Mouse (Mus musculus): ENCODE results near the gene Gmeb2. TPM values are rescaled to one million over a fixed set of nuclear protein-coding genes. Genes with fewer than 3 reads are reported as not detected.

Gmeb2 gene
- total and polyA plus RNA-seq, 2 experiments from 2014 or later = 8.6 to 16.0 TPM

DNA sequence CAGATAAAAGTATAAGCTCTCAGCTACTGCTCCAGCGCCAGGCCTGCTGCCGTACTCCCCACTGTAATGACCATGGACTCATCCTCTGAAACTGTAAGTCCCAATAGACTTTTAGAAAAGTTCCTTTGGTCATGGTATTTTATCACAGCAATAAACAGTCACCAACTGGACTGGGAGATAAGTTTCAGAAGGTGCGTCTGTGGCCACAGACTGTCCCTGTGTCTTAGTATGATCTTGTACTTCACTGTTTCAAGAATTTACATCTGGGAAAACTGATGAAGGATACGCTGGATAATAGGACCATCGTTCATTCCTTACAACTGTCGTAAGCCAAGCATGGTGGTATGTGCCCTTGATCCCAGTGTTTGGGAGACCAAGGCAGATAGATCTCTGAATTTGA lies 71.8 kb downstream of the Gmeb2 start:
- DNase-seq (ENCODE audit: low spot score) = no peak
- H3K9me3 ChIP-seq (ENCODE audit: low read length) = no peaks in the 10 kb centered on the region
- no peak overlapping the region for H3K9ac ChIP-seq (replicated peaks; ENCODE audit: low read length, poor library complexity, severe bottlenecking)
- H3K27me3 ChIP-seq (ENCODE audit: insufficient read depth, low read length) = peaks cover 26% of the 10 kb centered on the region
- WGBS = 92% methylated on average over 6 of the region's 6 CpGs
- no peak overlapping the region for H3K27ac ChIP-seq (ENCODE audit: low read depth, low read length)
- no peak for ATAC-seq (ENCODE audit: low FRiP score)
- H3K4me3 ChIP-seq (ENCODE audit: low read depth, low read length) = no peak overlapping the region
- no peak overlapping the region for H3K4me2 ChIP-seq (ENCODE audit: low read depth, low read length, poor library complexity, severe bottlenecking)
- H3K4me1 ChIP-seq (ENCODE audit: insufficient read depth, low read length) = peaks cover 9% of the 10 kb centered on the region
- TF ChIP-seq CTCF (IDR thresholded peaks at IDR 0.05) = no peak
- H3K36me3 ChIP-seq (ENCODE audit: insufficient read depth, low read length) = no peaks in the 10 kb centered on the region

DNA sequence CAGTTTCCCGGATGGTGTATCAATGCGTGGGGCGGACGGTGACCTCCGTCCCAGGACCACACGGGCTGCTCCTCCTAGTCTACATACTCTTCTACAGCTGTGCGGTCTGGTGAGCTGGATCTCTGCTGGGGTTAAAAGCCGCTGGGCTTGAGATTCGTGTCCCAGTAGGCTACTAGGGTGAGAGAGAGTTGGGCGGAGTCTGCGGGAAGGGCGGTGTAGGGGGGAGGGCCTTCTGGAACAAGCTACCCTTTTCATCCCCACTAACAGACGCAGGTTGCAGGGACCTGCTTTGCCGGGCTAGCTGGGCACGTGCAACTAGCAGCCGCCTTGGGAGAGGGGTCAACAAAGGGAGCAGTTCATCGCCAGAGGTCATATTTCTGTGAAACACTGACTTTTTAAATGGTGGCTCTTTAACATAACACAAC lies 74.8 kb downstream of the Gmeb2 start, which contains the start of gene Srms:
Gene Srms (minus strand): TSS at position 165 of the 425 bp plus-strand sequence.
- DNase-seq (ENCODE audit: low spot score) = no peak
- H3K9ac ChIP-seq (replicated peaks; ENCODE audit: low read length, poor library complexity, severe bottlenecking) = 0 out of 2 replicates have a peak within 1 kb of the TSS, but pooled peaks have one; percentile 4
- WGBS = 3% methylated on average over 17 of the region's 17 CpGs

DNA sequence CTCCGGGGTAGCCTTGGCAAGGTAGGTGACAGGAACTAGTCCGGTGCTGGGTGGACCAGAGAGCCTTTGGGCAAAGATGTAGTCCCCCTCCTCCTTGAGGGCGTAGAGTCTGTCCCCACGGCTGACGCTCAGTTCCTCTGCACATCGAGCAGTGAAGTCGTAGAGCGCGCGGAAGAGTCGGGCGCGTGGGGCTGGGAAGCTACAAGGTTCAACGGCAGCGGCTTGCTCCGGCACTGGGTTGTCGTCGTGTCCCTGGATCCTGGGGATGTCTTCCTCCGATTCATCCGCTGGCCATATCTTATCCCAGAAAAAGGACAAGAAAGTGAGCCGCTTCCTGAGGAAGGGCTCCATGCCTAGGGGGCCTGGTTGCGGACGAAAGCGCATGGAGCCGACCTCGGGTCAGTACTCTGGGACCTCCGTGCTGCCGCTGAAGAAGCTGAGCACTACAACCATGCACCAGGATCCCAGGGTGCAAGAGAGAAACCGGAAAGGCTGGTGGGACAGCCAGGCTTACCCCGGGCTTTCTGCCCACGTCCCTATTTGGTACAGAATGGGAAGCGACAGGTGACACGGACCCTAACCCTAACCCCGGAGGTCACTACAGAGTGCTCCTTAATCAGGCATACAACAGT lies 75.3 kb downstream of the Gmeb2 start:
- peak overlapping the region; percentile 49 for H3K4me2 ChIP-seq (ENCODE audit: low read depth, low read length, poor library complexity, severe bottlenecking)
- ATAC-seq (ENCODE audit: low FRiP score) (no peak), DNase-seq (ENCODE audit: low spot score) (no peak)
- 2% methylated on average over 34 of the region's 34 CpGs for WGBS
- H3K4me3 ChIP-seq (ENCODE audit: low read depth, low read length) = peak overlapping the region; percentile 27
- H3K9ac ChIP-seq (replicated peaks; ENCODE audit: low read length, poor library complexity, severe bottlenecking) = 0 out of 2 replicates have a peak overlapping the region, but pooled peaks have one; percentile 4
- H3K36me3 ChIP-seq (ENCODE audit: insufficient read depth, low read length) = no peaks in the 10 kb centered on the region
- TF ChIP-seq CTCF (IDR thresholded peaks at IDR 0.05) = no peak
- H3K27me3 ChIP-seq (ENCODE audit: insufficient read depth, low read length) = peaks cover 26% of the 10 kb centered on the region
- no peaks in the 10 kb centered on the region for H3K9me3 ChIP-seq (ENCODE audit: low read length)
- H3K4me1 ChIP-seq (ENCODE audit: insufficient read depth, low read length) = no peaks in the 10 kb centered on the region
- H3K27ac ChIP-seq (ENCODE audit: low read depth, low read length) = no peak overlapping the region

More for the DNA sequence above, 74.8 kb downstream of the Gmeb2 start, which contains the start of gene Srms:
- Histone ChIP-seq H3K4me3 (ENCODE audit: low read depth, low read length) (peak within 1 kb of the TSS; percentile 27), H3K27me3 (ENCODE audit: insufficient read depth, low read length) (peaks cover 26% of the 10 kb centered on the region), H3K4me1 (ENCODE audit: insufficient read depth, low read length) (no peaks in the 10 kb centered on the region), H3K27ac (ENCODE audit: low read depth, low read length) (no peak within 1 kb of the TSS), H3K36me3 (ENCODE audit: insufficient read depth, low read length) (no peaks in the 10 kb centered on the region), H3K4me2 (ENCODE audit: low read depth, low read length, poor library complexity, severe bottlenecking) (peak within 1 kb of the TSS; percentile 49), H3K9me3 (ENCODE audit: low read length) (no peaks in the 10 kb centered on the region)
- TF ChIP-seq CTCF (IDR thresholded peaks at IDR 0.05) = no peak
- no peak for ATAC-seq (ENCODE audit: low FRiP score)

DNA sequence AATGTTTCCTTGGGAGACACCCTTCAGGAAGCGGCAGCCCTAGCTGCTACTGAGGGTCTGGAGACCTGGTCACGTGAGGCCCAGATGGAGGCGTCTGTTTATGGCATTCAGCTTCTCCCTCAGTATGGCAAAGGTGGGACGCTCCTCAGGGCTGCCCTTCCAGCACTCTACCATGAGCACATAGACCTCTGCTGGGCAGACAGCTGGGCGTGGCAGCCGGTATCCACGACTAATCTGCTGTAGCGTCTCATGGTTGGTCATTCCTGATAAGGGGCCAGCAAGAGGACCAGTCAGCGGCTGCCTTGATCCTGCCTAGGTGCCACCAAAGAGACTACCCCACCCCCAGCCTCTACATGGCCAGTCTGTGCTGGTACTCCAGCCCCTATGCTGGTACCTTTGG lies 81.7 kb downstream of the Gmeb2 start:
- Histone ChIP-seq H3K4me1 (ENCODE audit: insufficient read depth, low read length) (no peaks in the 10 kb centered on the region), H3K36me3 (ENCODE audit: insufficient read depth, low read length) (no peaks in the 10 kb centered on the region), H3K9me3 (ENCODE audit: low read length) (no peaks in the 10 kb centered on the region), H3K4me2 (ENCODE audit: low read depth, low read length, poor library complexity, severe bottlenecking) (no peak overlapping the region), H3K4me3 (ENCODE audit: low read depth, low read length) (no peak overlapping the region), H3K27ac (ENCODE audit: low read depth, low read length) (no peak overlapping the region), H3K9ac (replicated peaks; ENCODE audit: low read length, poor library complexity, severe bottlenecking) (no peak overlapping the region), H3K27me3 (ENCODE audit: insufficient read depth, low read length) (no peaks in the 10 kb centered on the region)
- DNase-seq (ENCODE audit: low spot score) (no peak), ATAC-seq (ENCODE audit: low FRiP score) (no peak)
- TF ChIP-seq CTCF (IDR thresholded peaks at IDR 0.05) = no peak
- WGBS = 82% methylated on average over 9 of the region's 9 CpGs

- H3K27ac ChIP-seq (ENCODE audit: low read depth, low read length) = no peak overlapping the region
- no peak overlapping the region for H3K9ac ChIP-seq (replicated peaks; ENCODE audit: low read length, poor library complexity, severe bottlenecking)
- TF ChIP-seq CTCF (IDR thresholded peaks at IDR 0.05) = no peak
- no peaks in the 10 kb centered on the region for H3K4me1 ChIP-seq (ENCODE audit: insufficient read depth, low read length)
- H3K4me3 ChIP-seq (ENCODE audit: low read depth, low read length) = no peak overlapping the region
- H3K27me3 ChIP-seq (ENCODE audit: insufficient read depth, low read length) = no peaks in the 10 kb centered on the region
- no peak for ATAC-seq (ENCODE audit: low FRiP score)
- no peak overlapping the region for H3K4me2 ChIP-seq (ENCODE audit: low read depth, low read length, poor library complexity, severe bottlenecking)
- 90% methylated on average over 5 of the region's 5 CpGs for WGBS
- H3K36me3 ChIP-seq (ENCODE audit: insufficient read depth, low read length) = no peaks in the 10 kb centered on the region
- DNase-seq (ENCODE audit: low spot score) = no peak
- H3K9me3 ChIP-seq (ENCODE audit: low read length) = no peaks in the 10 kb centered on the region
Observed at GRCm38 (mm10) chr2:181205678-181206077, 82.2 kb downstream of the Gmeb2 start.

DNA sequence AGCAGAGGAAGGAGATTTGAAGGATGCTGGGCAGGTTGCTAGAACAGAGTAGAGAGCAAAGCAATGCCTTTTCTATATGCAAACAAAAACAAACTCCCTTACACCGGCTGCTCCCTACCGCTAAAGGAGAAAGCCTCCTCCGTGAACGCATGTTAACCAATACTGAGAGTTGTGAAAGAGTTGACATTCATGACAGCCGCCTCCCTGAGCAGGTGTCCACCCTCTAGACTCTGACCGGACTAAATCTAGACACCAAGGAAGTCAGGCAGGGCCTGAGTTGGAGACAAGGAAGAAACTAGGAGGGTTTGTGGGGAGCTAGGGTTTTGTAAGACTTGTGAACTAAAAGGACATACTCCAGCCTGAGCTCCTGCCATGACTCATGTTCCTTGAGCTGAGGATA lies 84.9 kb downstream of the Gmeb2 start:
- no peaks in the 10 kb centered on the region for H3K27me3 ChIP-seq (ENCODE audit: insufficient read depth, low read length)
- H3K4me2 ChIP-seq (ENCODE audit: low read depth, low read length, poor library complexity, severe bottlenecking) = no peak overlapping the region
- H3K4me1 ChIP-seq (ENCODE audit: insufficient read depth, low read length) = no peaks in the 10 kb centered on the region
- no peak overlapping the region for H3K4me3 ChIP-seq (ENCODE audit: low read depth, low read length)
- ATAC-seq (ENCODE audit: low FRiP score) = no peak
- DNase-seq (ENCODE audit: low spot score) = no peak
- H3K9me3 ChIP-seq (ENCODE audit: low read length) = no peaks in the 10 kb centered on the region
- H3K36me3 ChIP-seq (ENCODE audit: insufficient read depth, low read length) = no peaks in the 10 kb centered on the region
- 87% methylated on average over 6 of the region's 6 CpGs for WGBS
- H3K9ac ChIP-seq (replicated peaks; ENCODE audit: low read length, poor library complexity, severe bottlenecking) = no peak overlapping the region
- H3K27ac ChIP-seq (ENCODE audit: low read depth, low read length) = no peak overlapping the region
- no peak for TF ChIP-seq CTCF (IDR thresholded peaks at IDR 0.05)
